Mouse (Mus musculus): ENCODE data around the gene Jade1.

The Jade1 gene

DNA sequence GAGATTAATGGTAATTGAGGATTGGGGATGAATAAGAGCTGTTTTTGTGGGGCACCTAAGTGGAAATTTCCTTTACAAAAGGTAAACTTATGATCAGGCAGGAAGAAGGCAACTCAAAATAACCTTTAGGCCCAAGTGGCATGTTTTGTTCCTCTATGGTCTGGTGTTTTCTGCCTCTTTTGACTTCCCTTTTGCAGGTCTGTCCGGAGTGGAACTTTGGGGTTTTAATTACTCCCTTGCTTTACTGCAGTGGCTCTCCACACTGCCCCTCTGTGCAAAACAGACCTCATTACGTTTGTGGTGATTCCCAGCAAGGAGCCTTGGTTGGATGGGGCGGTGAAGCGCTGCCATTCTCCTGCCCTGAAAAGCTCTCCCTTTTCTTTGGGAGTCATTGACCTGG is 24.3 kb downstream of the Jade1 start:
- no peak for DNase-seq (ENCODE audit: low spot score)

DNA sequence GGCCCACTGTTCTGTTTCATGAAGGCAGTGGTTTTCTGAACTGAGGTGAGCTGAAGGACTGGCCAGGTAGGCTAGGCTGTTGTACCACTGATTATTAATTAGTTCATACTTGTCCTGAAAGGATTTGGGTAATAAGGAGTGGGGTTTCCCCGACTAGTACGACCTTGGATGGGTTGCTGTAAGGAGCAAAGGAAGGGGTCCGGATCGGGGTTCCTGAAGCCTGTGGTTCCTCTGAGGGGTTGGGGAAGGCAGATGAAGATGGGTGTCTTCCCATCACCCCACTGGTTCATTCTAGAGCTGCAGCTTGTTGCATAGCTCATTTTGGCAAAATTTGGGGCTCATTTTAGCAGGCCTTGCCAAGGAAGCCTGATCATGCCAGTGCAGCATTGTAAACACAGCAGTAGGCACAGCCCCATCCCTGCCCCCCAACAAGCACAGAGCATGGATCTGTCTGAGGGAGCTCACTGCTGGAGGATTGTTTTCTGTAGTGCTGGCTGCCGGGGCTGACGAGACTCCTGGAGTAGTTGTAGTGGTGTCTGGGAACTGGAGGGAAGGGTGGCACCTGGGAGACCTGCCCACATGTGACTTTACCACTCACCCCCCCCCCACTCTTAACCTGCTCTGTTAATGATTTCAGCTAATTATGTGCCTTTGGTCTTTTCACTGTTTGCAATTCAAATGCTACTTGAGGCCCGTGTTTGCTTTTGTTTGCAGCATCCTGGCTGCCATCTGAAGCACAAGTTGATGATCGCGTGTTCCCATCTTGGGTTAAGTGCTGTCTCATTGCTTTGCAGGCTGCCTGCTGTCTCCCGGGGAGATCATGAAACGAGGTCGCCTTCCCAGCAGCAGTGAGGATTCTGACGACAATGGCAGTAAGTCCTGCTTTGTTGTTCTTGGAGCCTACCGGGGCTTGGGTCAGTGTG is 25.1 kb downstream of the Jade1 start:
- DNase-seq (ENCODE audit: low spot score), result no peak

DNA sequence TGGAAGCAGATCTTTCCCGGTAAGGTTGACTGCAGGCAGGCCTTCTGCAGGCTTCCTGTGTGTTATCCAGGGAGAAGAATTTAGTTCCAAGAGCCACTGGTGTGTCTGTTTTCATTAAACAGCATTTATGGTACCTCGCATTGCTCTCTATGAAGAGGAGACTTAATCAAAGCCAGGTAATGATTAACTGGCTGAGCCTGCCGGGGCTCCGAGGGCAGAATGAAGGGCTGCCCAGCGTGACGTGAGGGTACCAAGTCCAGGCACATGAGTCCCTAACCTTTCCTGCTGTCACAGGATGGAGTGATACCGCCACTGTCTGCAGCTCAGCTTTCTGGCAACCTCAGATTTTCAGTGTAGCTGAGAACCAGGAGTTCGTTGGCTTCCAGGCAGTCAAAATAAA is 25.9 kb downstream of the Jade1 start:
- DNase-seq (ENCODE audit: low spot score), result no peak

DNA sequence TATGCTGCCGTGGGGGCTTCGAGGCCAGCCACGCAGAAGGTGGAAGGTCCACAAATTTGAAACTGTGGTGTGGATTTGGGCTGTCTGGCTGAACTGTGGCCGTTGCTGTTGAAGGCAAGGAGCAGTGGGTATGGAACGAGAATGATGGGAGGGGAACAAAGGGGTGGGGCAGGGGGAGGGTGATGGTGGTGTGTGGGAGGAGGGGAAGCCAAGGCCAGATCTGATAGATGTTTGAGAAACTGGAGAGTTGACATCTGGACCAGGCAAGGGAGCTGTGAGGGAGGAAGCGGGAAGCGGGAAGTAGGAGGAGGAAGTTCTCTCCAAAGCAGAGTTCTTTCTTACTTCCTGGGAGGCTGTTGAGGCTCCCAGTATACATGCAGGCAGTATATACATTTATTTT is 26.7 kb downstream of the Jade1 start:
- DNase-seq (ENCODE audit: low spot score), result no peak

DNA sequence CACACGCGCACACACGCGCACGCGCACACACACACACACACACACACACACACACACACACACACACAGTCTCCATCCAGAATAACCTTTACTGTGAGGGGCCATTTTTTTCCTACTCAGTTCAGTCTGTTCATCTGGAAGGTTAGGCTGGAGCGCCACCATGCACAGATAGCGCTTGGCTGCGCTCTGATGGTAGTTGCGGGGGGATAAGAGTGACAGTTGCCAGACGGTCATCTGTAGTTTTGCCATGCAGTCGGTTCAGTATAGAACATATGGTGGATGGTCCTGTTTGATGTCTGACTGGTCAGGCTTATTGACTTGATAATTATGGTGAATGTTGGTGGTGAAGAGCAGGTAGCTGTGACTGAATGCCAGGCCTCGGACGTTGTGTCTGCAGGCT is 27.6 kb downstream of the Jade1 start:
- DNase-seq (ENCODE audit: low spot score), result no peak

DNA sequence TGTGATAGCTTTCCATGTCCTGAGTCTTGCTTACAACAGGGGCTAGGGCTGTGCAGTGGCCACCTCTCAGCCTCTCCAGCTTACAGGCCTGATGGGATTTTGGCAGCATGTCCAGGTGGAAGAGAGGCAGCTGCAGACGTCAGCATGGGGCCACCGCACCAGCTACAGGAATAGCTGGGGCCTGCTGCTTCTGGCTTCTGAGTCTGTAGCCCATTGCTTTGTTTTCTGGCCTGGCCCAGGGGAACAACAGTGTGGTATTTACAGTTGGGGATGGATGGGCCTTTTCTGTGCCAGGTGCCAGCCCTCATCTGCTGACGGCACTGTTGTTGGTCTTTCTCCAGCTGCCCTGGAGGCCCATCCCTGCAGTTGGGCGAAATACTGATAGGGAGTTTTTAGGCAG is 28.1 kb downstream of the Jade1 start:
- no peak for DNase-seq (ENCODE audit: low spot score)

DNA sequence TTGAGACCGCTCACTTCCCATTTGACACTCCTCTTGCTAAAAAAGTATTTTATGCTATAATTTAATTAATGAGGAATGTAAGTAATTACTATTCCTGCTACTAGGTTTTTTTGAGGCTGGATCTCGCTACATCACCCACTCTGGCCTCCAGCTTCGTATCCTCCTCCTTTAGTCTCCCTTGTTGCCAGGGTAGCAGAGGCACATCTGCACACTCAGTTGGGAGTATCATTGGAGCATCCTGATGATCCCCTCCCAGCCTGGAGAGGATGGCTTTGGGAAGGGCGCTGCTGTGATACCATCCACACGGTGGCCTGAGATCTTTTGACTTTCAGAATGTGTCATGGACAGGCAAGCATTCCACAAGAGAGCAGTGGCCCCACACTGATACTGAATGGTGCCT is 30.0 kb downstream of the Jade1 start:
- no peak for DNase-seq (ENCODE audit: low spot score)

DNA sequence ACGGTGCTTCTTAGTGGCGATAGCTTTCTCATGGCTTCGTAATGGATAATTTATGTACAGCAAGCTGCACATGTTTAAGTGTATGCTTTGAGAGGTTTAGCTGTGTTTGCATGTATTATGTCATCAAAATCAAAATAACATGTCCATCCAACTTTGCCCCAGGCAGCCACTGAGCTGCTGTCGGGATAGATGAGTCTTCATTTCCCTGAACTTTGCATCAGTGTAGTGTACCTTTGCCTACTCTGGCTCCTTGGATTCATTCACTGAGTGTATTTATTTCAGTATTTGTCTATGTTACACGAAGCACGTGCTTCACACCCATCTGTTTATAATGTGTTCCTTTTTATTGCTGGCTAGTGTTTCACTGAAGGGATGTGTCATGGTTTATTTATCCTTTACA is 30.8 kb downstream of the Jade1 start:
- no peak for DNase-seq (ENCODE audit: low spot score)

DNA sequence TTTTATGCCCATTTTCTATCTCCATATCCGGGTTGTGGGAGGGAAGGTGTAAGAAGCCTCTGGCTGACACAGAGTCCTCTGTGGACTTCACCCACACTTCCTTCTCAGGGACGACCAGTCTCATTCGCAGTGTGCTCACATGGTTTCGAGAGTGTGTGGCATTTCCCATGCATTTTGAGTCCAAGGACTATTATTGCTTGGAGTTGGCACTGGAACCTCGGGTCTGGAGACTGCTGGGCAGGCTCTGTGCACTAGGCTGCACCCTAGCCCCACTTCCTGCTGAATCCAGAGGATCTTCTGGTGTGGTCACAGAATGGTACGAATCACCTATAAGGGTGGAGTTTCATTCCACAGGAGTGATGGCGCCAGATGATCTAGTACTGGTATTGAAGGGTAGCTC is 31.4 kb downstream of the Jade1 start:
- DNase-seq (ENCODE audit: low spot score), result no peak

DNA sequence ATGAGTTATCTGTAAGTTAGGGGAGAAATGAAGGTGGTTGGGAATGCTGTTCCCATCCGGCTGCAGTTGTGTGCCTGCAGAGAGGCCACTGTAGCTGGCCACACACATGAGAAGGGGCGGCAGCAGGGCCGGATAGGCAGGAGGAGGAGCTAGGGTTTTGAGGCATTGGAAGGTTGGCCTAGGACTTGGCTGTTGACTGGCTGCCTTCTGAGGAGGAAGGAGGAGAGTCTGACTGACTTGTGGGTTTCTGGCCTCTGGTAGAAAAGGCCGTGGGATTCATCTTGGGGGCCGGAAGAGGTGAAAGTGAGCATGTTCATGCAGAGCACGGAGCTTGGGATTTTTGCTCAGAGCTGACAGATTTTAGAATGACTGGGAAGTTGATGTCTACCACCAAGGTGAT is 32.1 kb downstream of the Jade1 start:
- no peak for DNase-seq (ENCODE audit: low spot score)

DNA sequence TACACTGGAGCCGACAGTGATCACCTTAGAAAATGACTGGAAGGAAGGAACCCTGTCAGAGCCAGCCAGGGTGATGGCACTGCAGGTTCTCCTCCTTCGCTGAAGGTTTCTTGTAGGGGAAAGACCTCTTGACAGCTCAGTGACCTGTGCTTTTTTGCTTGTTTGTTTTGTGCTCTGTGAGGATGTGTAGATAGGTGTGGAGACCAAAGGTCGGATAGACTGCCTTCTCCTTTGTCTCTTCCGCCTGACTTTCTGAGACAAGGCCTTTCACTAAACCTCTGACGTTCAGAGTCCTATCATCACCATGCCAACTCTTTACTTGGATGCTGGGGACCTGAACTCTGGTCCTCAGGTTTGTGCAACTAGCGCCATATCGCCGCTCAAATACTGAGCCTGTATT is 33.0 kb downstream of the Jade1 start:
- no peak for DNase-seq (ENCODE audit: low spot score)

DNA sequence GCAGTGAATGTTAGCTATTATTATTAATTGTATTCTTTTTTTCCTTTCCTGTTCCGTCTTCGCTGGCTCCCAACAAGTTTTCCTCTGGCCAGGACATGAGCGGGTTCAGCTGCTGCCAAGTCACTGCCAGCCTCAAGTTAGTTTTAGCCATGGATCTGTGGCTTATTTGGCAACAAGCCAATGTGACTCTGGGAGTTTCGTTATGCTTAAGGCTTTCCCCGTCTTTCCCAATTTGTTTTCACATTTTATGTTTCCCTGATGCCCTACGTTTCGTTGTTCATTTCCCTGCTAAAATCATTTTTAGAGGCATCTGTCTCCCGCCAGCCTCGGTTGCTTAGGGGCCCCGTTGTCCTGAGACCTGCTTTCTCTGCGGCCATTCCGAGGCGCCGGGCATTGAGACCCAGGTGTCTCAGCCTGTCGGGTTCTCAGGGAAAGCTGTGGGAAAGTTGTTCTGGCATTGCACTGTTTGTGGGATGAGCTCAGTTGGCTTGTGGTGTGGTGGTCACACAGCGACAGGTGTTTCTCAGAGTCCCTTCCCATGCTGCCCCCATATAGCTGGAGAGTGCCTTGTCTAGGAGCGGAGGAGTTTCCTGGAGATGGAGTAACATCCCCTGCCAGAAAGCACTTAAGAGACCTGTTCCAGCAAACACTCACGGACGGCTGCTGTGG is 33.8 kb downstream of the Jade1 start:
- DNase-seq (ENCODE audit: low spot score), result no peak

DNA sequence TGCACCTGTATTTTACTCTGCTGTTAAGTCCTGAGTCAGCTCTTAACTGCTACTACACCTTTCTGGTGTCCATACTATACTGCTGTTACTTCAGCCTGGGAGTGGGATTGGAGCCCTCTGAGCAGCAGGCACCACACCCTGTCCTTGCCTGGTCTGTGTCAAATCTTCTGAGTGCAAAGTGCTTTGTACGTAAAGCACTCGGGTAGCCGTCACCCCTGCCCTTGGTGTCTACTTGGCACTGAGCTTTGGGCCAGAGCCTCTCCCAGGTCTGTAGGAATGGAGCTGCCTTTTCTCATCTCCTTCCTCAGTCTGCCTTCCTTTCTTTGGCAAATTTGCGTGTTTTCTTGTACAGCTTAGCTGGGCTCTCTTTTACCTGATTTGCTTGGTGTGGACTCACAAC is 34.5 kb downstream of the Jade1 start:
- DNase-seq (ENCODE audit: low spot score), result no peak

DNA sequence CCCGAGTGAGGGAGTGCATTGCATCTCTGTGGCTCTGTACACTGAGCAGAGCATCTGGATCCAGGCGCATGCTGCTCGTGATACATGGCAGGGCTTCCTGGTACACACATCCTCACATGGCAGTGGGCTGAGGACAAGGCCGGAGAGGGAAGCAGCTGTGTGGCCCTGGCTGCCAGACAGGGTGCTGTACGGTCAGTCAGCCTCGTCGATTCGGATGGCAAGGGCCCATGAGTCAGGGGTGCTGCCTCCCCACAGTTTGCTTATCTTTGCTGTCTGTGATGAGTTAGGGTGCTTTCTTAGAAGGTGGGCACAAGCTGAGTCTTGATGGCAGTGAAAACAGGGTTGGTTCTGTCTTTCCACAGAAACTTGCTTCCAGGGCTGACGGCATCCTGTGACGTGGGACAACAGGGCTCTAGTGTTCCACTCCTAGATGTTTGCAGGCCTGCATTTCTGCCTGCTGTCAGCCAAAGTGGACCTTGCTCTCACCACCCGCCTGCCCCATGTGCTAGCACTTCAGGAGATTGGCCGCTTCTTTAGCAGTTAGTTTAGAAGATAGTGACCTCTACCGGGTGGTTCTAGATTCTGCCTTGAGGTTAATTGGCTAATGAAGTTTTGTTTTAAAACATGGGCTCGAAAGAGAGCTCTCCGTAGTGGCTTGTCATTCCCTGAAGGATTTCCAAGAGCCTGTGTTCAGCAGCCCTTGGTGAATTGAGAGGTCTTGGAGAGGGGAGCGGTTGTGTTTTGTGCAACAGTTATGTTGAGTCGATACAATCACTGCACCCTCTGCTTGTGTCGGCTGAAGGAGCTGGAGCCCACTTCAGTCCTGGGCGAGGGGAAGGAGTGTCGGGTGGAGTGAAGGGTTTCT is 35.4 kb downstream of the Jade1 start:
- no peak for DNase-seq (ENCODE audit: low spot score)

DNA sequence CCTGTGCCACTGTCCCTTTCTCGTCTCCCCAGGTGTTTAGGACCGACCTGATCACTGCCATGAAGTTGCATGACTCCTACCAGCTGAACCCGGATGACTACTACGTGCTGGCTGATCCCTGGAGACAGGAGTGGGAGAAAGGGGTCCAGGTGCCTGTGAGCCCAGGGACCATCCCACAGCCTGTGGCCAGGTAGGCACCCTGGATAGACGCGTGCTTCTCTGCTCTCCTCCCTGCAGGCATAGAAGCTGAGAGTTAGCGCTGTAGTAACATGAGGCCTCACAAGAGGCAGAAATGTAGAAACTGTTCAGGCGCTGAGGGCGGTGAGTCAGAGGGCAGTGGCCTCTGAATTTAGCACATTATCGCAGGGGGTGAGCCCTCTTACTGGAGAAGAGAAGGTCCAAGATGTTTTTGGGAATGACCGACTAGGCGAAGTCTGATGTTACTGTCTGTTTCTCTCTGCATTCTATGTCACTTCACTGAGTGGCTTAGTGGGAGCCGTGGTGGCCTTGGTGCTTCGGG is 36.2 kb downstream of the Jade1 start:
- no peak for DNase-seq (ENCODE audit: low spot score)

DNA sequence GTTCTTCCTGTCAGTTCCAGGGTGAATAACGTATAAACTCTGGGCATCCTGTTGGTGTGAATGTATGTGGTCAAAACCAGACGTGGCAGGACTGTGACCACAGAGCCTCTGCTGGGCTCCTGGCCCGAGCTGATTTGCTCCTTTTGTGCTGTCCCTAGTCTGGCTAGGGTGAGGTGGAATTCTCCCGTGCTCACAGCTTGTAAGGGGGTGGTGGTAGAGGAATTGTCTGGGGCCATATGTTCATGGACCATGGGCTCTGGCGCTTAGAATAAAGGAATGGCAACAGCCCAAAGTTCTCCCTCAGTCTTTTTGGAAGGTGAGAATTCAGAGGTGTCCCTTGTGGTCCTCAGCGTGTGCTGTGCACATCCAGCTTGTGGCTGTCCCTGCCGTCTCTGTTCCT is 37.3 kb downstream of the Jade1 start:
- DNase-seq (ENCODE audit: low spot score), result no peak

DNA sequence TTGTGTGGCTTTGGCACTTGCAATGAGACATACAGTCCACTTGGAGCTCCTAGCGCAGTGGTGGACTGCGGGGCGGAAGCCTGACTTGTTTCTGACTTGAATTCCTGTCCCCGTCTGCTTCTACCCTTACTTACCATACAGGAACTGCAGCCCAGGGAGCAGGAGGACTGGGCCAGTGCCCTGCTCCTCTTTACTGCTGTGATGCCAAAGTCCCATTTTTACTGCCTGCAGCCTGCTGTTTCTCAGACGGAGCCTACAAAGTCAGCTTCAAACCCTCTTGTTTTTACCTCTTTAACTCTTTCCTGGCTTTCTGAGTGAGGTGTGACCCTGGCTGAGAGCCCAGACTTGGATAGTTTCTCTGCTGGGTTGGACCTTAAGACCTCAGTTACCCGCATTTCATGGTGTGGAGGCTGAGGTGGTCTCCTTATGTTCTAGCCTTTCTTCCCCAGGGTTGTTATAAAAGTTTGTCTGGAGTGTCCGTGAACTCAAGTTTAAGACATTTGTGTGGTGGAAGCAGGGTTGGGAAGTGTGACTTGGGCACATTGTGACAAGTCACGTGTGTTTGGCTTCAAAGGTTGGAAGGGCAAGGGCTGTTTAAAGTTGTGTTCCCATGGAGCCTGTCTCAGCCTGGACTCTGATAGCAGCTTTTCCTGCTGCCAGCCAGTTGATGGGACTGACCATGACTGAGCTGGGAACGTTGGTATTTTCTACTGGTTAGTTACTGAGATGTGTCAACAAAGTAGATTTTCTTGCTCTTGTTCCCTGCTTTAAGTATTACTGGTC is 38.8 kb downstream of the Jade1 start:
- no peak for DNase-seq (ENCODE audit: low spot score)

DNA sequence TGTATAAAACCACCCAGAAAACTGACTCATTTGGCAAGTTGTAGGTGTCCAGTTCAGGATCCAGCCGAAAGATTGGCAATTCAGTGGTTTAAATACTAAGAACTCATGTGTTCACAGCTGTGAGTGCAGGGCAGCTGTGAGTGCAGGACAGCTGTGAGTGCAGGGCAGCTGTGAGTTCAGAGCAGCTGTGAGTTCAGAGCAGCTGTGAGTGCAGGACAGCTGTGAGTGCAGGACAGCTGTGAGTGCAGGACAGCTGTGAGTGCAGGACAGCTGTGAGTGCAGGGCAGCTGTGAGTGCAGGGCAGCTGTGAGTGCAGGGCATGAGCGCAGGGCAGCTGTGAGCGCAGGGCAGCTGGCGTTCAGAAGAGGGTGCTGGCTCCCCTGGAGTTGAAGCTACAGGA is 39.5 kb downstream of the Jade1 start:
- DNase-seq (ENCODE audit: low spot score), result no peak

DNA sequence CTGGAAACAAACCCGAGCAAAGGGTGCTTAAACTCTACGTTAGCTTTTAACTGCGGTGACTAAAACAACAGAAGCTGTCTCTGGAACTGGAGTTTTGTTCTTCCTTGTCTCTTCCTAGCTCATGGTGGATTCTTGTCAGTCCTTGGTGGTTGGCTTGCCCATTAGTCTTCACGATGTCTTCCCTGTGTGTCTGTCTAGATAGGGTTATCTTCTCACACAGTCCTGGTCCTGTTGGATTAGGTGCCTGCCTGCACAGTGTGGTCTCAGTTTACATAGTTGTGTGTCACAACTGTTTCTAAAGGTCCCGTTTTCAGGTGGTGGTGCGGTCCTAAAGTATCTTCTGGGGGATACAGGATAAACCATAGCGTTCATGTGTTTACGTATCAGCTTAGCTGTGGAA is 41.5 kb downstream of the Jade1 start:
- DNase-seq (ENCODE audit: low spot score), result peak; percentile 15

DNA sequence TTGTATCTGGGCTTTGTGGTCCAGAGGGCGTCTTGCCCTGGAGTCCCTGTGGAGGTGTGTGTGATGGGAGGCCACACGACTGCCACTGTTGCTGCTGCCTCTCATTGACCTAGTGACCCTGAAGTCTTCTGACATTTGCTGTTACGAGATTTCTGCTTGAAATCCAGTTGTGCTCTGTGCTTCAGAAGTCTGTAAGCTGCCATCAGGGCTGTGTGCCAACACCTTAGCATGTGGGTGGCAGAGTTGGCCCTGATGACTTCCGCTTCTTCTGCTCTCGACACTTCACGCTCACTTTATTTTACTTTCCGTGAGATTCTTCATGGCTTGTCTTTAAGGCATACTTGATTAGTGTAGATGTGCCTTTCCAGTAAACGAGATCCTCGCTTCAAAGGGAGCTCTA is 42.9 kb downstream of the Jade1 start:
- no peak for DNase-seq (ENCODE audit: low spot score)

DNA sequence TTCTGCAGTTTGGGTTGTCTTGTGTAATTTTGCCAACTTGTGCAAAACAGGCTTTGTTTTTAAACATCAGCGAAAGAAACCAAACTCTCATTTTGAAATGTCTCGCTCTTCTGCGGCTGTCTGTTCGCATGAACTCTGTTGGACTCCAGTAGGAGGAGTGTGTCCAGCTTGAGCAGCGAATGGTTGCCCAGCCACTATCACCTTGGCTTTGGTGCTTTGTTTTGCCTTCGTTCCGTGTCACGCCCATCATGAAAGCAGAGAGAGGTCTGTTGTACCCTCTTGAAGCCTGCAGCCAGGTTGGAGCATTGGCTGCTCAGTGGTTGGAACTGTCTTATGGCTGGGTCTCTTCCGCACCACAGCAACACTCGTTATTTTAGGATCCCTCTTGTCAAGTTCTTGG is 43.7 kb downstream of the Jade1 start:
- no peak for DNase-seq (ENCODE audit: low spot score)

All from c-Kit-positive CD71-positive TER-119-positive erythroid progenitor cells, embryonic 14.5 days (primary cell).